Mouse (Mus musculus): Measurements from ENCODE around the gene Ccdc162.

DNA sequence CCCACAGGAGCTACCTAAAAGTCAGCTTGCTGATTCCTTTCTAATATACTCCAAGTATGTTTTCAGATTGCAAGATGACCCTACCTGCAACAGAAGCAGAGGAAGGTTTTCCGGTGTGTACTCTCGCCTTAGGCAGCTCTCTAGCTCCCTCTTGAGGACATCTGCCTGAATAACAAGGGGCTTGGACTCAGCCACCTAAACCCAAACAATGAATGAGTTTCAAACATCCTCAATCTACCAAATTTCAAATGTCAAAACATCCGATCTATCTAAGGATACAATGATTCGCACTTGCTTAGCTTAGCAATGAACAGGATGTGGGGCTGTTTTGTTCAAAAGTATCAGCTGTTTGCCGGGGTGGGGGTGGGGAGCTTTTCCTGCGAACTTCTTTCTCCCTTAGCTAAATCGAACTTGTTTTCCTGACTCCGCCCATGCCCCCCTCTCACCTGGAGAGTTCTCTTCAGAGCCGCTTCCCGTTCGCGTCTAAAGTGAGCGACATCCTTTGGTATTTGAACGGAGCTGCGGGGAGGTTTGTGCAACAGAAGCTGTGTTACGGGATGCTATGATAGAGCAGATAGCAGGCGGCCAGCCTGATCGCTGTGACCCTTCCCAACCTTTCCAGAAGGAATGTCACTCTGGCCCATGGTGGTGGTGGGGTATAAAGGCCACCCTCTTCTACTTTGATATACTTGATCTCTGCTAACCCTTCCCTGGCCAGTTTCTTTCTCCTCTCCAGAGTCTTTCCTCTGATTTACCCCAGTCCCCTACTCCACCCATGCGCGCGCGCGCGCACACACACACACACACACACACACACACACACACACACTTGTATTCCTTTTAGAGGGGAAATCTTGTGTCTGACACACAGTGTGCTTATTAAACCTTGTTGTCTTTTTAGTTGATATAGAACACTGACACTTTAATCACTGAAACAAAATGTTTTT lies 26.2 kb downstream of the Ccdc162 start:
- peak; percentile 93 for TF ChIP-seq CTCF (IDR thresholded peaks at IDR 0.05; ENCODE audit: low read depth)
- no peak for TF ChIP-seq EP300 (optimal IDR thresholded peaks at IDR 0.05)

Data from stomach, postnatal 0 days (tissue).